Mouse (Mus musculus): ENCODE measurements around the gene Trim61.
"Not testable (repeated sequence)": the region's sequence is repeated elsewhere in the genome, so short reads cannot be mapped to it uniquely, and the experiment has no call there.

Trim61 gene

DNA sequence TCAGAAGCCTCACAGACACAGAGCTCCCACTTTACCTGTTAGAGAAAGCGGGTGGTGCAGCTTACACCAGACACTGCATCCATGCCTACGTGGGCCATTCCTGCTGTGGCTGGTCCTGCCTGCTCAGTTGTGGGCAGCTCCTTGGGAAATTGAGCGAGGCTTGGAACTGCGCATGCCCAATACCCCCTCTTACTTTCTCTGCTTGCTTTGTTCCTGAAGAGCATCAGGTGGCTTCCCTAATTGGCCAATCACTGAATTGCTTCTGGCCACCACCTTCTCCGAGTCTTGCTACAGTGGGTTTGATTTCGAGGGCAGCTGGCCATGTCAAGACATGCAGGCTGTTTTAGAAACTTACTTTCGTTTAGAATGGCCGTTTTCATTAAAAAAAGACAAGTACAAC lies at the start of gene Trim61, which contains the start of gene Trim60:
Trim61 (minus strand) TSS at position 101 of the 400 bp plus-strand sequence.
Trim60 (minus strand) TSS at position 162 of the 400 bp plus-strand sequence.
- no peak for DNase-seq

- DNase-seq: no peak
These were observed 49.6 kb upstream of the Trim61 start for GRCm38 (mm10) chr8:65067694-65068472.

GRCm38 (mm10) chr8:65067031-65067430 lies 48.7 kb upstream of the Trim61 start:
- no peak for DNase-seq

DNA sequence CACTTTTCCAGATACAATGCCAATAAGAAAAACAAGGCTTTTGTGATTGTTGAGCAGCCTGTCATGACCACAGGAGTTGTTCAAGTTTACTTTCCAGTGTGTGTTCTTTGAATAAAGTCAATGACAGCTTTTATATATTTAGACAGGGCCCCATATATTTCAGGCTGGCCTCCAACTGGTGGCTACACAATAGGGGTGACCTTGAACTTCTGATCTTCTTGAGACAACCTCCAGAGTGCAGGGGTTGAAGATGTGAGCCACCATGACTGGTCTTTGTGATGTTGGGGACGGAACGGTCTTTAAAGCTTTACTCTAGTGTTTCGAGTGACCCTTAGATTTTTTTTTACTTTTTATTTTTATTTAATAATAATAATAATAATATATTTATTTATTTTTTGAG lies 47.3 kb upstream of the Trim61 start:
- DNase-seq: no peak

DNA sequence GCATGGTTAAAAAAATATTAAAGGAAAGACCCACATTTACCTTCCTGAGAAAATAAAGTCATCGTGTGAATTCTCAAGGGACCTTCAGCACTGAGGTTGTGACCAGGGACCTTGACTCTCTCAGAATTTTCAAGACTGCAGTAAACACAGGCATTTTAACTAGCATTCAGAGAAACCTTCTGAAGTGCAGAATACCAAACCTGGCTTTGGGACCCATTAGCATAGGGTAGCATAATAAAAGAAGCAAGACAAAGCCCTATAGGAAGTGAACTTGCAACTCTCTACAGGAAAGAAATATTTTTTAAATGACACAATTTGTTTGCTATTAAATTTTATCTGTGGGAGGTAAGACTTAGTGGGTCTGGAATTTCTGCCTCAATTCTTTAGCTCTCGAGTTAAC lies 45.7 kb upstream of the Trim61 start:
- no peak for DNase-seq

DNA sequence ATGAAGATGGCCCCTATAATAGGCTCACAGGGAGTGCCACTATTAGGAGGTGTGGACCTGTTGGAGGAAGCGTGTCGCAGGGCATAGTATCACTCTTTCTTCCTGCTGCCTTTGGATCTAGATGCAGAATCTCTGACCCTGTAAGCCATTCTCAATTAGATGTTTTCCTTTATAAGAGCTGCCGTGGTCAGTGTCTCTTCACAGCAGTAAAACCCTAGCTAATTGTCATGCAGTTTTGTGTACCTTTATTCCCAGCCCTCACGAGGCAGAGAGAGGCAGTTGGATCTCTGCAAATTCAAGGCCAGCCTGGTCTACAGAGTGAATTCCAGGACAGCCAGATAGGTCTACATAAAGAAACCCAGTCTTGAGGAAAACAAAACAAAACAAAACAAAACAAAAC lies 43.9 kb upstream of the Trim61 start:
- DNase-seq: no peak

GRCm38 (mm10) chr8:65056722-65057121 lies 38.4 kb upstream of the Trim61 start:
- DNase-seq: no peak

- no peak for DNase-seq
These were observed 35.6 kb upstream of the Trim61 start for GRCm38 (mm10) chr8:65053968-65054367.

DNA sequence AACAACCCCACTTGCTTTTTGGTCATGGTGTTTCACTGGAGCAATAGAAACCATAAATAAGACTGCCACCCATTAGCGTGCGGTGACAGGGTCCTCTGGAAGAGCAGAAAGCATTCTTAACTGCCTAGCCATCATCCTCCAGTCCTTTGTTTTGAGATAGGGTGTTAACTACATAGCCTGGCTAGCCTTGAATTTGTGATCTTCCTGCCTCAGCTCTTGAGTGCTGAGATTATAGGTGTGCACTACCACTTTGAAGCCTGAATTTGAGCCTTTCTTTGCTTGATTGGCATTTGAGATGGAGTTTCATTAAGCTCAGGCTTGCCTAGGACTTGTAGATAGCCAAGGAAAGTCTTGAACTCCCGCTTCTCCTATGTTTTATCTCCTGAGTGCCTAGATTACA lies 35.2 kb upstream of the Trim61 start:
- no peak for DNase-seq

DNA sequence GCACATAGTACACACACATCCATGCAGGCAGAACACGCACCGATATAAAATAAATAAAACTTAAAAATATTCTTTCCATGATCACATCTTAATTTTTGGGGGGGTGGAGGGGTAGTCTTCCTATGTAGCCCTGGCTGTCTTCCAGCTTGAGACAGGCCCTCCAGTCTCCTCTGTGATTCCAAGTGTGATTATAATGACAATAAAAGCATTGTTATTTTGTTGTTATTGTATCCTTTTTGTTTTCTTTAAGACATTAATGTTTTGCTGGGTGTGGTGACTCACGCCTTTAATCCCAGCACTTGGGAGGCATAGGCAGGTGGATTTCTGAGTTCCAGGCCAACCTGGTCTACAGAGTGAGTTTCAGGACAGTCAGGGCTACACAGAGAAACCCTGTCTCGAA lies 29.5 kb upstream of the Trim61 start:
- no peak for DNase-seq

DNA sequence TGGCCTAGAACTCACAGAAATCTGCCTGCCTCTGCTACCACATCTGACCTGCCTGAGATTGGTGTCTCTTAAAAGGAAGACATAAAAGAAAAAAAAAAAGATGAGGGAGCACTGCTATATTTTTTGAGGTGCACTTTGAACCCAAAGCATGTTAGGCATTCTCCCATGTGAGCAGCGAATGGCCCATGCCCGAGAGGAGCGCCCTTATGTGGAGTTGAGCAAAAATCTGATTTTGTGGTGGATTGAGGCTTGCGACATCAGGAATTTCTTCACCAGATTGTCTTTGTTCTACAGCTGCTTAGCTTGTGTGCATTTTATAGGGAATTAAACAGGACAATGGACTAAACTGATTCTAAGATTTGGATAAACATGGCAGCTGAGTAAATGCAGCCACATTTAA lies 28.9 kb upstream of the Trim61 start:
- DNase-seq: no peak

GRCm38 (mm10) chr8:65046565-65046964 lies 28.2 kb upstream of the Trim61 start:
- DNase-seq: no peak

GRCm38 (mm10) chr8:65037117-65037533 lies 18.8 kb upstream of the Trim61 start, which contains the start of gene Apela:
TSS of gene Apela (minus strand) at chr8:65037336.
- peak; percentile 72 for DNase-seq

DNA sequence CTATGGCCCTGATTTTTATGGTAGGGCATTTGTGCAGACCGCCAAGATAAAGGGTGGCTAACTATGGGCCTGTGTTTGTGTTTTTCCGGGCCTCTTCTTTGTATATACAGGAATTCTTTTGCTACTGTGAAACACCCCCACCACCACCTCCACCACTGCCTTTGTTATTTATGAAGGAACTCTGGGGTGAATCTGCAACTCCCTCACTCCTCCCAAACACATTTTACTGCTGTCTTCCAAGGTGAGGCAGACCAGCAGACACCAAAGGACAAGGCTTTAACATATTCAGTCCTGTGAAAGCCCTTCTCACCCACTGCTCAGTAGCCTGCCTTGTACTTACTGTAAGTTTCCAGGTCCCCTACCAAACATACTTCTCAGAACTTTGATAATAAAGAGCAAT lies 15.8 kb upstream of the Trim61 start:
- no peak for DNase-seq

DNA sequence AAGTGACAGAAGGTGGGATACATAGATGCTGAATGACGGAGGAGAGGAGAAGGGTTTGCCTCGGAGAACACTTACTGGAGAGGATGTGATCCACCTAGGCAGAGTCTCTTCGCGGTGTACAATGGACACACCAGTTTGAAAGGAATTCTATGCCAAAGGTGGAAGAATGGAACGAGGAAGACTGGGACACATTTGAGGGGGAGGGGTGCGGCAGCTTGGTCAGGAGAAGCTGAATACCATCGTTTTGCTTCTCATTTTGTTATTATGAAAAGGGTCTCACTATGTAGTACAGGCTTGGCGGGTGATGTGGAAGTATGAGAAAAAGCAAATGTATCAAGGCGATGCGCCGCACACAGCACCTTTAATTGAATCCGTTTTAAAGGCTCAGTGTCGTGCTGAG lies 14.7 kb upstream of the Trim61 start:
- DNase-seq: no peak

DNA sequence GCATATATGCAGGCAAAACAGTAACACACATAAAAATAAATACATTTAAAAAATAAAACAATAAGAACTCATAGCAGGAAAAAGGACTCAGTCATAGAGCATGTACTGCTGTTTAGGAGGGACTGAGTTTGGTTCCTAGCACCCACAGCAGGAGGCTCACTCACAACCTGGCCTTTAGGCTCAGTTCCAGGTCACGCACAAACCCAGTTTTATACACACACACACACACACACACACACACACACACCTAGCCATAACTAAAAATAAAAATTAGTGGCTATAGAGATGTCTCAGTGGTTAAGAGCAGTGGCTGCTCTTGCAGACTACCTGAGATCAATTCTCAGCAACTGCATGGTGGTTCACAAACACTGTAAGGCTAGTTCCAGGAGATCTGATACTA lies 13.8 kb upstream of the Trim61 start:
- no peak for DNase-seq

GRCm38 (mm10) chr8:65030735-65031485 lies 12.6 kb upstream of the Trim61 start:
- DNase-seq: no peak

- DNase-seq: peak; percentile 17
These were observed 11.5 kb upstream of the Trim61 start for GRCm38 (mm10) chr8:65029776-65030175.

- no peak for DNase-seq
These were observed 10.8 kb upstream of the Trim61 start for GRCm38 (mm10) chr8:65028959-65029686.

DNA sequence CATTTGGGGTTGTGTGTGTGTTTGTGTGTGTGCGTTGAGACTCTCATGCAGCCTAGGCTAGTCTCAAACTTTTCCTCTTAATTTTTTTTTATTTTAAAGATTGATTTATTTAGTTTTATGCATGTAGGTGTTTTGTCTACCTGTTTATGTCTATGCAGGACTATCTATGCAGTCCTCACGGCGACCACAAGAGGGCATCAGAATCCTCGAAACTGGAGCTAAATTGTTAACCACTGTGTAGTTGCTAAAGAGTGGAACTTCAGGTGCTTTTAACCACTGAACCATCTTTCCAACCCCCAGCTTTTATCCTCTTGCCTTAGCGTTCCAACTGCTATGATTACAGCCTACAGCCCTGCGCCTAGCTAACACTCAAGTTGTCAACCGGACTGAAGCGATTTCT lies 4.2 kb upstream of the Trim61 start:
- peak; percentile 75 for DNase-seq

GRCm38 (mm10) chr8:65007616-65008015 lies 10.7 kb downstream of the Trim61 start:
- DNase-seq: not testable (repeated sequence)

- no peak for DNase-seq
These were observed 19.4 kb downstream of the Trim61 start for GRCm38 (mm10) chr8:64998806-64999365.

DNA sequence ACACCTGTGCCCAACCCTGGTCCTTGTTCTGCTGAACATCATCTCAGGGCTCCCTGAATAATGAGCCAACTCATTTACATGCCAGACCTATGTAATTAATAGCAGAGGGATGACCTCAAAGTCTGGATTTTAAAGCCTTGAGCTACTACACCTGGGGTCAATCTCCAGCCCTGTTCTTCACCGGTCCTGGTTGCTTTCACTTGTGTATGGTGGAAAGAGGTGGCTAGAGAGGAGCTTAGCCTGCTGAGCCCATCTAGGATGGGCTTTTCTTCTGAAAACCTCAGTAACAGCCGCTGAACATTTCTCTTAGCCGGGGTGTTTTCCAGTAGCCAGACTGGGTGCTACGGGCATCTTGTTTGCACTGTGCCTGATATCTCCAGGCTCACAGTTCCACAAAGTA lies 30.6 kb downstream of the Trim61 start, which contains the start of gene Trim75:
Trim75 (minus strand) TSS at position 101 of the 400 bp plus-strand sequence.
- no peak for DNase-seq
